19 mouse cellular contexts compared by ENCODE assay signal in genomic region chr4:104651761-104652160, GRCm38 (mm10).
"Had no signal": no experiment of that assay in that cellular context is flagged by ENCODE, and none has a peak within 500 bp of the region (broad histone marks: within the 10 kb centered on the region; RNA-seq: fewer than 3 reads in every experiment).

No protein-coding gene starts in this region.

- H3K27me3 ChIP-seq: kidney, embryonic 15.5 days; limb, embryonic 13.5 days; liver, embryonic 12.5 days; liver, embryonic 15.5 days; lung, embryonic 15.5 days; midbrain, embryonic 13.5 days; neural tube, embryonic 13.5 days had no signal

- DNase-seq: kidney, adult 11 months; kidney, adult 8-10 months; kidney, postnatal 10 days; kidney, postnatal 36 days; layer of hippocampus, adult 9-11 months; liver; lung, adult 18-20 months; thymus, adult 18-20 months; thymus, postnatal 36 days had no signal

- H3K4me1 ChIP-seq: kidney, embryonic 15.5 days; limb, embryonic 10.5 days; limb, embryonic 13.5 days; liver, embryonic 12.5 days; liver, embryonic 15.5 days; lung, embryonic 15.5 days; neural tube, embryonic 13.5 days had no signal

- ATAC-seq: liver, embryonic 12.5 days; midbrain, embryonic 13.5 days had no signal

- H3K4me2 ChIP-seq: kidney, embryonic 15.5 days; limb, embryonic 13.5 days; liver, embryonic 12.5 days; liver, embryonic 15.5 days; lung, embryonic 15.5 days; midbrain, embryonic 13.5 days; neural tube, embryonic 13.5 days had no signal

- H3K36me3 ChIP-seq: kidney, embryonic 15.5 days; limb, embryonic 10.5 days; liver, embryonic 12.5 days; liver, embryonic 15.5 days; lung, embryonic 15.5 days; midbrain, embryonic 13.5 days; neural tube, embryonic 13.5 days had no signal

- H3K9me3 ChIP-seq: kidney, embryonic 15.5 days; limb, embryonic 10.5 days; limb, embryonic 13.5 days; liver, embryonic 12.5 days; liver, embryonic 15.5 days; lung, embryonic 15.5 days; midbrain, embryonic 13.5 days; neural tube, embryonic 13.5 days had no signal

- H3K9ac ChIP-seq: kidney, embryonic 15.5 days; limb, embryonic 13.5 days; liver, embryonic 12.5 days; liver, embryonic 15.5 days; lung, embryonic 15.5 days; midbrain, embryonic 13.5 days; neural tube, embryonic 13.5 days had no signal

- H3K27ac ChIP-seq: kidney, embryonic 15.5 days; limb, embryonic 10.5 days; limb, embryonic 13.5 days; liver, embryonic 12.5 days; liver, embryonic 15.5 days; lung, embryonic 15.5 days; macrophage; midbrain, embryonic 13.5 days; neural tube, embryonic 13.5 days had no signal

- H3K4me3 ChIP-seq: kidney, embryonic 15.5 days; limb, embryonic 10.5 days; limb, embryonic 13.5 days; liver, embryonic 12.5 days; liver, embryonic 15.5 days; lung, embryonic 15.5 days; midbrain, embryonic 13.5 days; myocyte; neural tube, embryonic 13.5 days had no signal
